Mouse (Mus musculus) midbrain, embryonic 12.5 days (tissue): ENCODE measurements at regions not wholly inside any gene's neighbourhood (a gene's known extent, or its start where the extent isn't known, plus 50 kb on each side); places are given as distances from the start of the nearest gene placed in this dataset.

Experiments used
- ATAC-seq: fragments of 200-750 bp; cut with Nextera tagmentation; 2 replicates; pipeline ENCODE4 v1.8.0; 2017; ENCODE audit warnings: low read depth, moderate TSS enrichment, moderate library complexity; ENCODE audit not compliant: low FRiP score
- H3K27ac ChIP-seq: fragments of 300-500 bp; sonication (generic); replicated peaks from 2 replicates; pipeline ENCODE4 v1.5.1; 2016; ENCODE audit warnings: mild to moderate bottlenecking
- H3K27me3 ChIP-seq: fragments of 300-500 bp; sonication (generic); 2 replicates; pipeline ENCODE4 v1.6.1; 2016; ENCODE audit warnings: mild to moderate bottlenecking
- H3K36me3 ChIP-seq: fragments of 300-500 bp; sonication (generic); 2 replicates; pipeline ENCODE4 v1.6.1; 2016
- H3K4me1 ChIP-seq: fragments of 300-500 bp; sonication (generic); 2 replicates; pipeline ENCODE4 v1.6.1; 2016
- H3K4me2 ChIP-seq: fragments of 300-500 bp; sonication (generic); replicated peaks from 2 replicates; pipeline ENCODE4 v1.6.1; 2016; ENCODE audit warnings: mild to moderate bottlenecking, moderate library complexity
- H3K4me3 ChIP-seq: fragments of 300-500 bp; sonication (generic); 2 replicates; pipeline ENCODE4 v1.5.1; 2016; ENCODE audit warnings: mild to moderate bottlenecking
- H3K9ac ChIP-seq: fragments of 300-500 bp; sonication (generic); replicated peaks from 2 replicates; pipeline ENCODE4 v1.6.1; 2016; ENCODE audit warnings: mild to moderate bottlenecking, moderate library complexity
- H3K9me3 ChIP-seq: fragments of 300-500 bp; sonication (generic); 2 replicates; pipeline ENCODE4 v1.6.1; 2016; ENCODE audit warnings: mild to moderate bottlenecking
- WGBS: fragments of 180-500 bp; shearing (Covaris S2); methylation state at CpG from one replicate; pipeline ENCODE4 v1.1.7; 2016; 5-methylcytosine and 5-hydroxymethylcytosine counted together

GRCm38 (mm10) chrX:10770575-10770974, 55.8 kb downstream of the Mid1ip1 start:
- Histone ChIP-seq H3K4me3 (no peak overlapping the region), H3K27me3 (no peaks in the 10 kb centered on the region), H3K9ac (no peak overlapping the region), H3K9me3 (no peaks in the 10 kb centered on the region), H3K4me1 (no peaks in the 10 kb centered on the region), H3K36me3 (no peaks in the 10 kb centered on the region), H3K4me2 (no peak overlapping the region), H3K27ac (no peak overlapping the region)
- 76% methylated on average over 4 of the region's 4 CpGs for WGBS
- ATAC-seq: no peak

- H3K4me1 ChIP-seq: no peaks in the 10 kb centered on the region
- H3K36me3 ChIP-seq: no peaks in the 10 kb centered on the region
- H3K4me2 ChIP-seq: no peak overlapping the region
- no peaks in the 10 kb centered on the region for H3K9me3 ChIP-seq
- ATAC-seq: no peak
- WGBS: 47% methylated on average over 8 of the region's 8 CpGs
- no peak overlapping the region for H3K4me3 ChIP-seq
- H3K9ac ChIP-seq: no peak overlapping the region
- no peak overlapping the region for H3K27ac ChIP-seq
- H3K27me3 ChIP-seq: no peaks in the 10 kb centered on the region
Observed at GRCm38 (mm10) chrX:10775714-10776515, 61.1 kb downstream of the Mid1ip1 start.

GRCm38 (mm10) chrX:10776516-10776818, 61.7 kb downstream of the Mid1ip1 start:
- H3K9me3 ChIP-seq: no peaks in the 10 kb centered on the region
- H3K36me3 ChIP-seq: no peaks in the 10 kb centered on the region
- no peak overlapping the region for H3K9ac ChIP-seq
- H3K27me3 ChIP-seq: no peaks in the 10 kb centered on the region
- no peak overlapping the region for H3K4me3 ChIP-seq
- H3K4me2 ChIP-seq: no peak overlapping the region
- no peak for ATAC-seq
- no peaks in the 10 kb centered on the region for H3K4me1 ChIP-seq
- no peak overlapping the region for H3K27ac ChIP-seq
- 45% methylated on average over 7 of the region's 7 CpGs for WGBS

- no peaks in the 10 kb centered on the region for H3K4me1 ChIP-seq
- 93% methylated on average over 2 of the region's 2 CpGs for WGBS
- H3K9me3 ChIP-seq: no peaks in the 10 kb centered on the region
- no peaks in the 10 kb centered on the region for H3K27me3 ChIP-seq
- H3K9ac ChIP-seq: no peak overlapping the region
- H3K4me3 ChIP-seq: no peak overlapping the region
- H3K27ac ChIP-seq: no peak overlapping the region
- H3K4me2 ChIP-seq: no peak overlapping the region
- H3K36me3 ChIP-seq: no peaks in the 10 kb centered on the region
- ATAC-seq: no peak
Observed at GRCm38 (mm10) chrX:10778014-10778413, 63.2 kb downstream of the Mid1ip1 start.

- H3K4me2 ChIP-seq: no peak overlapping the region
- WGBS: 84% methylated on average over 3 of the region's 3 CpGs
- no peaks in the 10 kb centered on the region for H3K36me3 ChIP-seq
Observed at GRCm38 (mm10) chrX:10786359-10786758, 71.5 kb downstream of the Mid1ip1 start.

GRCm38 (mm10) chrX:10787057-10787456, 72.2 kb downstream of the Mid1ip1 start:
- Histone ChIP-seq H3K4me2 (no peak overlapping the region), H3K9me3 (no peaks in the 10 kb centered on the region), H3K36me3 (no peaks in the 10 kb centered on the region), H3K4me1 (no peaks in the 10 kb centered on the region), H3K9ac (no peak overlapping the region), H3K4me3 (no peak overlapping the region), H3K27ac (no peak overlapping the region), H3K27me3 (no peaks in the 10 kb centered on the region)
- no peak for ATAC-seq
- 87% methylated on average over 2 of the region's 2 CpGs for WGBS

More at GRCm38 (mm10) chrX:10786359-10786758, 71.5 kb downstream of the Mid1ip1 start:
- H3K9ac ChIP-seq: no peak overlapping the region
- ATAC-seq: no peak
- H3K27me3 ChIP-seq: no peaks in the 10 kb centered on the region
- no peaks in the 10 kb centered on the region for H3K4me1 ChIP-seq
- H3K27ac ChIP-seq: no peak overlapping the region
- no peak overlapping the region for H3K4me3 ChIP-seq
- H3K9me3 ChIP-seq: no peaks in the 10 kb centered on the region

GRCm38 (mm10) chrX:10820313-10820920, 105.6 kb downstream of the Mid1ip1 start:
- no peak; the same call in 1 of the 2 replicates for ATAC-seq
- Histone ChIP-seq H3K4me3 (no peak overlapping the region), H3K9me3 (no peaks in the 10 kb centered on the region), H3K4me1 (no peaks in the 10 kb centered on the region), H3K4me2 (no peak overlapping the region), H3K9ac (no peak overlapping the region), H3K27ac (no peak overlapping the region), H3K36me3 (no peaks in the 10 kb centered on the region), H3K27me3 (no peaks in the 10 kb centered on the region)
- 63% methylated on average over 7 of the region's 7 CpGs for WGBS

- Histone ChIP-seq H3K4me2 (no peak overlapping the region), H3K4me1 (no peaks in the 10 kb centered on the region), H3K4me3 (no peak overlapping the region), H3K27ac (no peak overlapping the region), H3K27me3 (no peaks in the 10 kb centered on the region), H3K36me3 (no peaks in the 10 kb centered on the region), H3K9ac (no peak overlapping the region), H3K9me3 (no peaks in the 10 kb centered on the region)
- ATAC-seq: no peak
- 74% methylated on average over 1 of the region's 1 CpGs for WGBS
Observed at GRCm38 (mm10) chrX:10833681-10834080, 118.9 kb downstream of the Mid1ip1 start.

GRCm38 (mm10) chrX:10857089-10857488, 142.3 kb downstream of the Mid1ip1 start:
- Histone ChIP-seq H3K27me3 (no peaks in the 10 kb centered on the region), H3K27ac (no peak overlapping the region), H3K9ac (no peak overlapping the region), H3K4me3 (no peak overlapping the region), H3K4me2 (no peak overlapping the region), H3K36me3 (no peaks in the 10 kb centered on the region), H3K4me1 (no peaks in the 10 kb centered on the region), H3K9me3 (no peaks in the 10 kb centered on the region)
- no peak for ATAC-seq
- WGBS: 72% methylated on average over 6 of the region's 6 CpGs

GRCm38 (mm10) chrX:10857668-10858067, 142.9 kb downstream of the Mid1ip1 start:
- ATAC-seq: no peak
- WGBS: 52% methylated on average over 3 of the region's 3 CpGs
- no peaks in the 10 kb centered on the region for H3K9me3 ChIP-seq
- no peak overlapping the region for H3K27ac ChIP-seq
- no peak overlapping the region for H3K4me2 ChIP-seq
- H3K4me3 ChIP-seq: no peak overlapping the region
- H3K36me3 ChIP-seq: no peaks in the 10 kb centered on the region
- no peaks in the 10 kb centered on the region for H3K27me3 ChIP-seq
- no peak overlapping the region for H3K9ac ChIP-seq
- no peaks in the 10 kb centered on the region for H3K4me1 ChIP-seq

- Histone ChIP-seq H3K27ac (no peak overlapping the region), H3K4me2 (no peak overlapping the region), H3K36me3 (no peaks in the 10 kb centered on the region), H3K27me3 (no peaks in the 10 kb centered on the region), H3K9me3 (no peaks in the 10 kb centered on the region), H3K4me3 (no peak overlapping the region), H3K4me1 (no peaks in the 10 kb centered on the region), H3K9ac (no peak overlapping the region)
- no peak for ATAC-seq
- 77% methylated on average over 4 of the region's 4 CpGs for WGBS
Observed at GRCm38 (mm10) chrX:10871613-10872012, 156.8 kb downstream of the Mid1ip1 start.

- H3K4me3 ChIP-seq: no peak overlapping the region
- 81% methylated on average over 5 of the region's 5 CpGs for whole genome bisulfite sequencing
- ATAC-seq: no peak
- H3K9me3 ChIP-seq: no peaks in the 10 kb centered on the region
- H3K27me3 ChIP-seq: no peaks in the 10 kb centered on the region
- H3K4me1 ChIP-seq: no peaks in the 10 kb centered on the region
- no peak overlapping the region for H3K27ac ChIP-seq
- no peak overlapping the region for H3K9ac ChIP-seq
- no peaks in the 10 kb centered on the region for H3K36me3 ChIP-seq
- H3K4me2 ChIP-seq: no peak overlapping the region
Observed at GRCm38 (mm10) chrX:10877856-10878255, 163.0 kb downstream of the Mid1ip1 start.
